Mouse (Mus musculus) myocyte (in vitro differentiated cells): ENCODE results near the gene Mterf1a. TPM values are rescaled to one million over a fixed set of nuclear protein-coding genes. Genes with fewer than 3 reads are reported as not detected.
A peak's percentile ranks its signal among the peaks of the same experiment; 100 is the strongest.
"Not testable (repeated sequence)": the region's sequence is repeated elsewhere in the genome, so short reads cannot be mapped to it uniquely, and the experiment has no call there.

ENCODE experiments used
- H3K27me3 ChIP-seq: one replicate; pipeline ENCODE4 v1.6.1; 2011; ENCODE audit not compliant: control insufficient read depth, insufficient read depth, insufficient read length
- H3K36me3 ChIP-seq: one replicate; pipeline ENCODE4 v1.6.1; 2011; ENCODE audit not compliant: control insufficient read depth, insufficient read depth
- H3K4me2 ChIP-seq: one replicate; pipeline ENCODE4 v1.6.1; 2011; ENCODE audit warnings: low read depth, control low read depth
- H3K4me3 ChIP-seq: one replicate; pipeline ENCODE4 v1.5.1; 2011; ENCODE audit warnings: mild to moderate bottlenecking, control low read depth, moderate library complexity
- H3K79me2 ChIP-seq: one replicate; pipeline ENCODE4 v1.6.1; 2011; ENCODE audit not compliant: control insufficient read depth, insufficient read depth
- H3ac ChIP-seq: one replicate; pipeline ENCODE4 v1.6.1; 2011; ENCODE audit not compliant: control insufficient read depth, insufficient read length
- CEBPB ChIP-seq: IDR thresholded peaks from 2 replicates; pipeline ENCODE4 v1.6.1; 2011; ENCODE audit warnings: mild to moderate bottlenecking, moderate library complexity; ENCODE audit not compliant: poor library complexity, insufficient read depth, severe bottlenecking
- E2F4 ChIP-seq: IDR thresholded peaks from one replicate; pipeline ENCODE4 v1.6.1; 2011; ENCODE audit warnings: mild to moderate bottlenecking, control low read depth, moderate library complexity; ENCODE audit not compliant: insufficient read depth
- MAX ChIP-seq: IDR thresholded peaks from one replicate; pipeline ENCODE4 v1.6.1; 2011; ENCODE audit warnings: low read depth, mild to moderate bottlenecking, control low read depth
- MYOD1 ChIP-seq, 3 experiments: IDR thresholded peaks; one replicate each; pipeline ENCODE4 v1.6.1; 2011; ENCODE audit warnings: control low read depth in 2 of 3, low read depth in 2 of 3, mild to moderate bottlenecking in 2 of 3, moderate library complexity in 1 of 3; ENCODE audit not compliant: insufficient read length in 2 of 3, control insufficient read depth in 1 of 3
- MYOG ChIP-seq, 3 experiments: IDR thresholded peaks; one replicate each; pipeline ENCODE4 v1.6.1; 2011; ENCODE audit warnings: control low read depth in 2 of 3, low read depth in 2 of 3, mild to moderate bottlenecking in 2 of 3; ENCODE audit not compliant: insufficient read length in 2 of 3, control insufficient read depth in 1 of 3, insufficient read depth in 1 of 3
- POLR2A ChIP-seq: IDR thresholded peaks from one replicate; pipeline ENCODE4 v1.6.1; 2011; ENCODE audit warnings: low read depth, mild to moderate bottlenecking, control low read depth, moderate library complexity; ENCODE audit not compliant: insufficient read length
- POLR2AphosphoS2 ChIP-seq: IDR thresholded peaks from one replicate; pipeline ENCODE4 v1.6.1; 2011; ENCODE audit warnings: low read depth, control low read depth; ENCODE audit not compliant: insufficient read length
- REST ChIP-seq: IDR thresholded peaks from one replicate; pipeline ENCODE4 v1.6.1; 2011; ENCODE audit warnings: mild to moderate bottlenecking, control low read depth, moderate library complexity; ENCODE audit not compliant: insufficient read depth, insufficient read length
- SRF ChIP-seq: IDR thresholded peaks from one replicate; pipeline ENCODE4 v1.6.1; 2011; ENCODE audit warnings: low read depth; ENCODE audit not compliant: control insufficient read depth, insufficient read length
- TCF12 ChIP-seq: IDR thresholded peaks from one replicate; pipeline ENCODE4 v1.6.1; 2011; ENCODE audit warnings: mild to moderate bottlenecking, control low read depth; ENCODE audit not compliant: poor library complexity, insufficient read depth, severe bottlenecking
- TCF3 ChIP-seq: IDR thresholded peaks from one replicate; pipeline ENCODE4 v1.6.1; 2011; ENCODE audit warnings: low read depth, control low read depth; ENCODE audit not compliant: insufficient read length
- USF1 ChIP-seq: IDR thresholded peaks from one replicate; pipeline ENCODE4 v1.6.1; 2011; ENCODE audit warnings: low read depth, mild to moderate bottlenecking, control low read depth, moderate library complexity
- polyA plus RNA-seq: library from polyadenylated mRNA; unstranded; fragments of >200 nt; fragmentation: generic; extraction: Trizol; gene quantifications from one replicate; pipeline ENCODE4 v1.2.1, GENCODE M21; 2012; ENCODE audit warnings: missing spikeins

The Mterf1a gene
- polyA plus RNA-seq, 1 experiment = 1.7 TPM

- Histone ChIP-seq H3ac (no peak overlapping the region), H3K36me3 (no peaks in the 10 kb centered on the region), H3K79me2 (peaks cover 8% of the 10 kb centered on the region), H3K27me3 (no peaks in the 10 kb centered on the region), H3K4me3 (no peak overlapping the region), H3K4me2 (no peak overlapping the region)
- TF ChIP-seq POLR2A = no peak
- no peak for TF ChIP-seq TCF3
- TF ChIP-seq POLR2AphosphoS2 = no peak
- no peak for TF ChIP-seq MYOG (IDR thresholded peaks at IDR 0.05; ENCODE audit: control insufficient read depth in 1 of 3, insufficient read depth in 1 of 3, insufficient read length in 2 of 3, low read depth in 2 of 3)
- no peak for TF ChIP-seq MAX
- no peak for TF ChIP-seq SRF
- TF ChIP-seq E2F4 = no peak
- no peak for TF ChIP-seq TCF12
- no peak for TF ChIP-seq USF1
- TF ChIP-seq REST = no peak
- TF ChIP-seq CEBPB = no peak
- no peak for TF ChIP-seq MYOD1 (IDR thresholded peaks at IDR 0.05; ENCODE audit: control insufficient read depth in 1 of 3, insufficient read length in 2 of 3, low read depth in 2 of 3)
Observed at GRCm38 (mm10) chr5:3889201-3889600, 4.5 kb downstream of the Mterf1a start.

- not testable (repeated sequence) for H3ac ChIP-seq, H3K4me3 ChIP-seq, H3K4me2 ChIP-seq, H3K79me2 ChIP-seq, H3K27me3 ChIP-seq, H3K36me3 ChIP-seq
Observed at GRCm38 (mm10) chr5:3886862-3887261, 6.9 kb downstream of the Mterf1a start.

GRCm38 (mm10) chr5:3873485-3873884, 20.2 kb downstream of the Mterf1a start:
- H3K4me2 ChIP-seq = no peak overlapping the region
- TF ChIP-seq POLR2A = no peak
- peak; percentile 75 for TF ChIP-seq USF1

GRCm38 (mm10) chr5:3872348-3872747, 21.4 kb downstream of the Mterf1a start:
- TF ChIP-seq TCF3 (no peak), POLR2A (no peak), POLR2AphosphoS2 (no peak), MYOG (IDR thresholded peaks at IDR 0.05; ENCODE audit: control insufficient read depth in 1 of 3, insufficient read depth in 1 of 3, insufficient read length in 2 of 3, low read depth in 2 of 3) (no peak), E2F4 (no peak), SRF (no peak), TCF12 (no peak)
- no peaks in the 10 kb centered on the region for H3K79me2 ChIP-seq
- H3ac ChIP-seq = no peak overlapping the region
- H3K4me3 ChIP-seq = no peak overlapping the region
- no peaks in the 10 kb centered on the region for H3K36me3 ChIP-seq
- H3K4me2 ChIP-seq = no peak overlapping the region
- no peaks in the 10 kb centered on the region for H3K27me3 ChIP-seq

More at GRCm38 (mm10) chr5:3873485-3873884, 20.2 kb downstream of the Mterf1a start:
- Histone ChIP-seq H3K36me3 (no peaks in the 10 kb centered on the region), H3K27me3 (no peaks in the 10 kb centered on the region), H3ac (no peak overlapping the region), H3K4me3 (no peak overlapping the region), H3K79me2 (no peaks in the 10 kb centered on the region)

- peak overlapping the region; percentile 58 for H3K4me2 ChIP-seq
- H3K4me3 ChIP-seq = no peak overlapping the region
- no peak for TF ChIP-seq TCF12
- TF ChIP-seq MAX = no peak
- no peak for TF ChIP-seq USF1
- TF ChIP-seq TCF3 = no peak
- no peak for TF ChIP-seq MYOD1 (IDR thresholded peaks at IDR 0.05; ENCODE audit: control insufficient read depth in 1 of 3, insufficient read length in 2 of 3, low read depth in 2 of 3)
- no peak for TF ChIP-seq SRF
- TF ChIP-seq MYOG (IDR thresholded peaks at IDR 0.05; ENCODE audit: control insufficient read depth in 1 of 3, insufficient read depth in 1 of 3, insufficient read length in 2 of 3, low read depth in 2 of 3) = no peak
- no peaks in the 10 kb centered on the region for H3K27me3 ChIP-seq
- no peaks in the 10 kb centered on the region for H3K36me3 ChIP-seq
- no peaks in the 10 kb centered on the region for H3K79me2 ChIP-seq
- H3ac ChIP-seq = no peak overlapping the region
Observed at GRCm38 (mm10) chr5:3870161-3870560, 23.6 kb downstream of the Mterf1a start.

- TF ChIP-seq TCF3 (no peak), MAX (no peak), SRF (no peak), MYOD1 (IDR thresholded peaks at IDR 0.05; ENCODE audit: control insufficient read depth in 1 of 3, insufficient read length in 2 of 3, low read depth in 2 of 3) (no peak)
- H3K27me3 ChIP-seq = no peaks in the 10 kb centered on the region
- no peak within 1 kb of the TSS for H3K4me2 ChIP-seq
- no peaks in the 10 kb centered on the region for H3K79me2 ChIP-seq
- no peak within 1 kb of the TSS for H3K4me3 ChIP-seq
- H3K36me3 ChIP-seq = peaks cover 3% of the 10 kb centered on the region
- no peak within 1 kb of the TSS for H3ac ChIP-seq
Observed at GRCm38 (mm10) chr5:3845026-3845425, 48.7 kb downstream of the Mterf1a start, which contains the start of gene Lrrd1. TSS of gene Lrrd1 (plus strand) at chr5:3845173.

Other genes starting within 250 kb of the Mterf1a start
- gene Tmbim7, start 242.8 kb downstream of the Mterf1a start, polyA plus RNA-seq = not detected
- gene Gatad1, start 236.7 kb downstream of the Mterf1a start, polyA plus RNA-seq = 89.9 TPM
- 8.5 TPM for gene Ankib1, start 91.0 kb downstream of the Mterf1a start, polyA plus RNA-seq
- 6.5 TPM for gene Krit1, start 90.7 kb downstream of the Mterf1a start, polyA plus RNA-seq
- 0.04 TPM for gene Lrrd1, start 48.8 kb downstream of the Mterf1a start, polyA plus RNA-seq
- 3.0 TPM for gene Akap9, start 34.1 kb upstream of the Mterf1a start, polyA plus RNA-seq
- gene Cyp51, start 210.8 kb upstream of the Mterf1a start, polyA plus RNA-seq = 108 TPM